Mouse (Mus musculus) heart, embryonic 14.5 days (tissue): ENCODE data around the gene Ttbk1. TPM values are rescaled to one million over a fixed set of nuclear protein-coding genes. Genes with fewer than 3 reads are reported as not detected.

Experiments used
- ATAC-seq: fragments of 200-750 bp; cut with Nextera tagmentation; 2 replicates; pipeline ENCODE4 v1.8.0; 2017; ENCODE audit warnings: low read depth, moderate TSS enrichment; ENCODE audit not compliant: insufficient number of reproducible peaks, insufficient read depth, low FRiP score
- H3K27ac ChIP-seq, 2 experiments: fragments of 200-500 bp in 1 of 2; fragments of 300-500 bp in 1 of 2; sonication (generic) in 1 of 2; replicated peaks in 1 of 2; 2 replicates each; pipeline ENCODE4 v1.5.1; 2012 to 2014; ENCODE audit warnings: low read depth in 2 of 2, low read length in 2 of 2, control low read depth in 1 of 2, mild to moderate bottlenecking in 1 of 2, mixed read lengths in 1 of 2; ENCODE audit not compliant: control insufficient read depth in 1 of 2, insufficient read depth in 1 of 2
- H3K27me3 ChIP-seq: fragments of 300-500 bp; sonication (generic); 2 replicates; pipeline ENCODE4 v1.6.1; 2014; ENCODE audit warnings: mild to moderate bottlenecking, low read length, control low read depth; ENCODE audit not compliant: control insufficient read depth, insufficient read depth
- H3K36me3 ChIP-seq: fragments of 300-500 bp; sonication (generic); 2 replicates; pipeline ENCODE4 v1.6.1; 2014; ENCODE audit warnings: mild to moderate bottlenecking, control low read depth, low read length, mixed read lengths; ENCODE audit not compliant: control insufficient read depth, insufficient read depth
- H3K4me1 ChIP-seq, 2 experiments: fragments of 200-500 bp in 1 of 2; fragments of 300-500 bp in 1 of 2; sonication (generic) in 1 of 2; 2 replicates each; pipeline ENCODE4 v1.6.1; 2012 to 2014; ENCODE audit warnings: low read length in 2 of 2, control low read depth in 1 of 2, mixed read lengths in 1 of 2; ENCODE audit not compliant: control insufficient read depth in 2 of 2, insufficient read depth in 2 of 2
- H3K4me2 ChIP-seq: fragments of 300-500 bp; sonication (generic); 2 replicates; pipeline ENCODE4 v1.6.1; 2014; ENCODE audit warnings: mild to moderate bottlenecking, low read length
- H3K4me3 ChIP-seq, 2 experiments: fragments of 200-500 bp in 1 of 2; fragments of 300-500 bp in 1 of 2; sonication (generic) in 1 of 2; 2 replicates each; pipeline ENCODE4 v1.5.1; 2012 to 2014; ENCODE audit warnings: low read length in 2 of 2, mild to moderate bottlenecking in 2 of 2, control low read depth in 1 of 2, low read depth in 1 of 2, moderate library complexity in 1 of 2; ENCODE audit not compliant: control insufficient read depth in 1 of 2, insufficient read depth in 1 of 2
- H3K9ac ChIP-seq: fragments of 300-500 bp; sonication (generic); 2 replicates; pipeline ENCODE4 v1.6.1; 2014; ENCODE audit warnings: mild to moderate bottlenecking, low read length
- H3K9me3 ChIP-seq: fragments of 300-500 bp; sonication (generic); 2 replicates; pipeline ENCODE4 v1.6.1; 2016; ENCODE audit warnings: low read length, control low read depth; ENCODE audit not compliant: control insufficient read depth
- whole genome bisulfite sequencing: fragments of 180-500 bp; shearing (Covaris S2); extraction: QIAGEN DNeasy Blood & Tissue Kit; methylation state at CpG from one replicate; pipeline ENCODE4 v1.1.7; 2014; 5-methylcytosine and 5-hydroxymethylcytosine counted together
- polyA plus RNA-seq: library from polyadenylated mRNA; unstranded; fragments of >200 nt; fragmentation: Nextera tagmentation; extraction: Ambion mirVana; gene quantifications from 2 replicates; pipeline ENCODE4 v1.2.1, GENCODE M21; 2014

Gene Ttbk1
- polyA plus RNA-seq, 1 experiment from 2014 or later, result 0.16 TPM

- Histone ChIP-seq H3K27me3 (no peaks in the 10 kb centered on the region), H3K4me2 (no peak overlapping the region), H3K27ac (no peak overlapping the region), H3K9ac (no peak overlapping the region), H3K4me3 (no peak overlapping the region), H3K4me1 (no peaks in the 10 kb centered on the region), H3K36me3 (peaks cover 64% of the 10 kb centered on the region), H3K9me3 (no peaks in the 10 kb centered on the region)
- WGBS, result 75% methylated on average over 1 of the region's 1 CpGs
- ATAC-seq, result no peak
Observed at GRCm38 (mm10) chr17:46394631-46395030, 92.8 kb downstream of the Ttbk1 start.

DNA sequence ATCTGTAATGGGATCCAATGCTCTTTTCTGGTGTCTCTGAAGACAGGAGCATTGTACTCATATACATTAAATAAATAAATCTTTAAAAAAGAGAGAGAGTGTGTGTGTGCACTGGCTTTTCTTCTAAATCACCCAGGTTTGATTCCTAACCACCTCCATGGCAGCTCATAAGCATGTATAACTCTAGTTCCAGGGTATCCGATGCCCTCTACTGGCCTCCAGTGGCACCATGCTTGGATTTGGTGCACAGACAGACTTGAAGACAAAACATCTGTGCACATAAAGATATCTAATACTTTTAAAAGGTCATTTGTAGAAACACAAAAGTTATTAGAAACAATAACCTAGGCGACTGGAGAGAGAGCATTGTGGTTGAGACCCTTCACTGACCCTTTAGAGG lies 94.5 kb downstream of the Ttbk1 start:
- no peak overlapping the region for H3K9ac ChIP-seq
- WGBS, result 44% methylated on average over 2 of the region's 2 CpGs
- H3K27ac ChIP-seq, result no peak overlapping the region
- no peak for ATAC-seq
- H3K9me3 ChIP-seq, result no peaks in the 10 kb centered on the region
- H3K4me1 ChIP-seq, result 0 out of 4 replicates have a peak, but pooled peaks cover 0 to 2% of the 10 kb centered on the region in 2 experiments
- peaks cover 65% of the 10 kb centered on the region for H3K36me3 ChIP-seq
- no peaks in the 10 kb centered on the region for H3K27me3 ChIP-seq
- no peak overlapping the region for H3K4me3 ChIP-seq
- no peak overlapping the region for H3K4me2 ChIP-seq

Other genes starting within 250 kb of the Ttbk1 start
- gene Polr1c, start 239.6 kb downstream of the Ttbk1 start, polyA plus RNA-seq, result 43.6 and 48.7 TPM in 2 replicates
- 90.8 and 93.0 TPM in 2 replicates for gene Yipf3, start 239.6 kb downstream of the Ttbk1 start, polyA plus RNA-seq
- gene Lrrc73, start 234.1 kb downstream of the Ttbk1 start, polyA plus RNA-seq, result 0.53 and 0.92 TPM in 2 replicates
- 33.0 and 34.6 TPM in 2 replicates for gene Tjap1, start 204.6 kb downstream of the Ttbk1 start, polyA plus RNA-seq
- gene Dlk2, start 190.3 kb downstream of the Ttbk1 start, polyA plus RNA-seq, result 0.19 and 0.57 TPM in 2 replicates
- gene Abcc10, start 159.3 kb downstream of the Ttbk1 start, polyA plus RNA-seq, result 4.1 and 5.6 TPM in 2 replicates
- 11.0 and 13.0 TPM in 2 replicates for gene Zfp318, start 103.9 kb downstream of the Ttbk1 start, polyA plus RNA-seq
- 0.61 and 1.3 TPM in 2 replicates for gene Crip3, start 58.7 kb downstream of the Ttbk1 start, polyA plus RNA-seq
- not detected in 2 replicates for gene Slc22a7, start 49.2 kb downstream of the Ttbk1 start, polyA plus RNA-seq
- gene Dnph1, start 9.0 kb upstream of the Ttbk1 start, polyA plus RNA-seq, result 25.8 and 26.4 TPM in 2 replicates
- 4.6 and 5.1 TPM in 2 replicates for gene Cul9, start 58.7 kb upstream of the Ttbk1 start, polyA plus RNA-seq
- gene Srf, start 68.5 kb upstream of the Ttbk1 start, polyA plus RNA-seq, result 15.6 and 17.8 TPM in 2 replicates
- 12.8 and 21.3 TPM in 2 replicates for gene Ptk7, start 141.8 kb upstream of the Ttbk1 start, polyA plus RNA-seq
- 20.3 and 21.4 TPM in 2 replicates for gene Klc4, start 158.3 kb upstream of the Ttbk1 start, polyA plus RNA-seq
- gene Mrpl2, start 158.6 kb upstream of the Ttbk1 start, polyA plus RNA-seq, result 116 and 122 TPM in 2 replicates
- gene Cul7, start 162.7 kb upstream of the Ttbk1 start, polyA plus RNA-seq, result 31.3 and 34.3 TPM in 2 replicates
- gene Rrp36, start 186.7 kb upstream of the Ttbk1 start, polyA plus RNA-seq, result 33.9 and 36.9 TPM in 2 replicates
- 125 and 129 TPM in 2 replicates for gene Mea1, start 191.1 kb upstream of the Ttbk1 start, polyA plus RNA-seq
- 145 and 157 TPM in 2 replicates for gene Klhdc3, start 193.2 kb upstream of the Ttbk1 start, polyA plus RNA-seq
- gene Ppp2r5d, start 217.4 kb upstream of the Ttbk1 start, polyA plus RNA-seq, result 42.7 and 46.3 TPM in 2 replicates
- 10.4 and 10.5 TPM in 2 replicates for gene Pex6, start 223.8 kb upstream of the Ttbk1 start, polyA plus RNA-seq
- gene Gnmt, start 241.5 kb upstream of the Ttbk1 start, polyA plus RNA-seq, result 1.6 TPM in 2 replicates